22 mouse cellular contexts compared by ENCODE assay signal in genomic region chr5:117485411-117485810, GRCm38 (mm10).
"Had no signal": no experiment of that assay in that cellular context is flagged by ENCODE, and none has a peak within 500 bp of the region (broad histone marks: within the 10 kb centered on the region; RNA-seq: fewer than 3 reads in every experiment).

No protein-coding gene starts in this region.

- H3K9ac ChIP-seq: lung, embryonic 15.5 days; midbrain, embryonic 12.5 days; neural tube, embryonic 13.5 days; neural tube, embryonic 15.5 days; stomach, embryonic 15.5 days had no signal

- DNase-seq: lung, adult 2 months; lung, postnatal 14 days; lung, postnatal 36 days; midbrain, embryonic 14.5 days; retina, postnatal 1 day; right cerebral cortex, adult 18-20 months; right cerebral cortex, postnatal 25 days; right cerebral cortex, postnatal 4 days; spleen, adult 18-20 months; thymus, adult 2 months; thymus, postnatal 25 days; thymus, postnatal 4 days had no signal

- H3K4me2 ChIP-seq: lung, embryonic 15.5 days; midbrain, embryonic 12.5 days; neural tube, embryonic 13.5 days; neural tube, embryonic 15.5 days; stomach, embryonic 15.5 days had no signal

- ATAC-seq: midbrain, embryonic 16.5 days had no signal

- H3K4me1 ChIP-seq: lung, embryonic 15.5 days; neural tube, embryonic 13.5 days; neural tube, embryonic 15.5 days; stomach, embryonic 15.5 days had no signal

- H3K4me3 ChIP-seq: lung, embryonic 15.5 days; midbrain, embryonic 10.5 days; midbrain, embryonic 12.5 days; myocyte; neural tube, embryonic 13.5 days; neural tube, embryonic 15.5 days; stomach, embryonic 15.5 days had no signal

- H3K27me3 ChIP-seq: lung, embryonic 15.5 days; midbrain, embryonic 12.5 days; neural tube, embryonic 13.5 days; neural tube, embryonic 15.5 days; stomach, embryonic 15.5 days had no signal

- H3K36me3 ChIP-seq: lung, embryonic 15.5 days; midbrain, embryonic 10.5 days; midbrain, embryonic 12.5 days; neural tube, embryonic 13.5 days; neural tube, embryonic 15.5 days; stomach, embryonic 15.5 days had no signal

- H3K27ac ChIP-seq: lung, embryonic 15.5 days; macrophage; midbrain, embryonic 10.5 days; midbrain, embryonic 12.5 days; neural tube, embryonic 13.5 days; neural tube, embryonic 15.5 days; stomach, embryonic 15.5 days; stomach, postnatal 0 days had no signal

- H3K9me3 ChIP-seq: lung, embryonic 15.5 days; midbrain, embryonic 10.5 days; midbrain, embryonic 12.5 days; neural tube, embryonic 13.5 days; neural tube, embryonic 15.5 days; stomach, embryonic 15.5 days had no signal
